ENCODE assay signal across 29 mouse cellular contexts in the genomic region with DNA sequence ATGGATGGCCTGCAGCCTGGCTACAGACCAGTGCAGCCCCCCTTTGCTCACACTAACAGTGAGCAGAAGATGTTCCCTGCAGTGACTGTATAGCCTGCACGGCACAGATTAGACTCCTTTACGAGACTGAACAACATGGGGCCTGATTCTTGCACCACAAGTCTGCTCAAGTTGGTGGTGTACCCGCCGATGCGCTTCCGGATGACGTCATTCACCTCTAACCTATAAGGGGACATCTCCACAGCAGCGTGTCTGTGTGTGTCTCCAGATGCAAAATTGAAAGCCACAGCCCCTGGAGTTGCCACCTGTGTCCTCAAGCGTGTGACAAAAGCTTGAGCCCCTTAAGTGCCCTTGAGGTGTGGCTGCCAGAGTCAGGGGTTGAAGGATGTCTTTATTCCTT. TPM values are rescaled to one million over a fixed set of nuclear protein-coding genes. Genes with fewer than 3 reads are reported as not detected.
A peak's percentile ranks its signal among the peaks of the same experiment; 100 is the strongest.
DNase-seq lines count a peak whose midpoint lies in the region; ATAC-seq and TF ChIP-seq lines count a peak whose summit lies in the region.
"Had no signal": no experiment of that assay in that cellular context is flagged by ENCODE, and none has a peak within 500 bp of the region (broad histone marks: within the 10 kb centered on the region; RNA-seq: fewer than 3 reads in every experiment).

No protein-coding gene starts in this region.

- peaks cover 38% of the 10 kb centered on the region for H3K36me3 ChIP-seq in forebrain, embryonic 13.5 days (ENCODE audit: poor library complexity, severe bottlenecking)
- no peaks in the 10 kb centered on the region; the same call in 1 of the 2 replicates for H3K36me3 ChIP-seq in forebrain, embryonic 11.5 days (ENCODE audit: control insufficient read depth, insufficient read depth, low read length)
- peaks cover 37% of the 10 kb centered on the region for H3K36me3 ChIP-seq in limb, embryonic 12.5 days
- H3K36me3 ChIP-seq in limb, embryonic 10.5 days: peaks cover 33% of the 10 kb centered on the region
- no peaks in the 10 kb centered on the region for H3K36me3 ChIP-seq in CH12.LX (replicated peaks in 1 of 2; ENCODE audit: control insufficient read depth in 1 of 2, insufficient read depth in 1 of 2, low read length in 1 of 2)
- H3K36me3 ChIP-seq in embryonic facial prominence, embryonic 10.5 days (replicated peaks): peaks cover 37% of the 10 kb centered on the region
- H3K36me3 ChIP-seq in kidney, adult 2 months (ENCODE audit: control insufficient read depth, insufficient read depth, low read length): no peaks in the 10 kb centered on the region
- H3K36me3 ChIP-seq: heart, embryonic 15.5 days; hindbrain, embryonic 13.5 days had no signal

- WGBS in forebrain, embryonic 13.5 days: 78% methylated on average over 9 of the region's 9 CpGs
- WGBS in forebrain, embryonic 11.5 days: 82% methylated on average over 9 of the region's 9 CpGs
- WGBS in limb, embryonic 12.5 days: 93% methylated on average over 9 of the region's 9 CpGs
- 94% methylated on average over 9 of the region's 9 CpGs for WGBS in limb, embryonic 10.5 days
- WGBS in embryonic facial prominence, embryonic 10.5 days: 90% methylated on average over 9 of the region's 9 CpGs
- WGBS in kidney, adult 2 months: 93% methylated on average over 9 of the region's 9 CpGs

- no peaks in the 10 kb centered on the region for H3K79me2 ChIP-seq in CH12.LX (replicated peaks; ENCODE audit: control insufficient read depth, extremely low read depth, insufficient read depth, poor library complexity, severe bottlenecking)

- no peak for ATAC-seq in forebrain, embryonic 13.5 days
- no peak for ATAC-seq in forebrain, embryonic 11.5 days (replicated peaks; ENCODE audit: low FRiP score)
- ATAC-seq in limb, embryonic 12.5 days (ENCODE audit: insufficient number of reproducible peaks, insufficient read depth, low FRiP score, low TSS enrichment, low read depth): no peak
- ATAC-seq: activated CD4-positive, CD25-positive, alpha-beta regulatory T cell, adult 4 months; forebrain, postnatal 0 days; hindbrain, embryonic 16.5 days; intestine, embryonic 15.5 days had no signal

- TF ChIP-seq RAD21 in CH12.LX (IDR thresholded peaks at IDR 0.05; ENCODE audit: low read depth, low read length): no peak

- H3K4me3 ChIP-seq in forebrain, embryonic 13.5 days: no peak overlapping the region
- H3K4me3 ChIP-seq in forebrain, embryonic 11.5 days (ENCODE audit: low read depth, low read length): no peak overlapping the region
- H3K4me3 ChIP-seq in limb, embryonic 12.5 days (replicated peaks): no peak overlapping the region
- H3K4me3 ChIP-seq in limb, embryonic 10.5 days: no peak overlapping the region
- no peak overlapping the region for H3K4me3 ChIP-seq in CH12.LX (replicated peaks in 1 of 3; ENCODE audit: low read depth in 2 of 3, low read length in 2 of 3, poor library complexity in 1 of 3)
- no peak overlapping the region for H3K4me3 ChIP-seq in embryonic facial prominence, embryonic 10.5 days
- no peak overlapping the region for H3K4me3 ChIP-seq in kidney, adult 2 months (ENCODE audit: insufficient read depth, low read depth, low read length)
- H3K4me3 ChIP-seq: heart, embryonic 15.5 days; hindbrain, embryonic 10.5 days; hindbrain, embryonic 13.5 days; intestine, embryonic 15.5 days had no signal

- H3K9me3 ChIP-seq in forebrain, embryonic 13.5 days (replicated peaks): no peaks in the 10 kb centered on the region
- no peaks in the 10 kb centered on the region for H3K9me3 ChIP-seq in forebrain, embryonic 11.5 days (ENCODE audit: control insufficient read depth, low read length)
- no peaks in the 10 kb centered on the region for H3K9me3 ChIP-seq in limb, embryonic 12.5 days
- H3K9me3 ChIP-seq in limb, embryonic 10.5 days (replicated peaks): no peaks in the 10 kb centered on the region
- H3K9me3 ChIP-seq in CH12.LX (replicated peaks; ENCODE audit: low read length): no peaks in the 10 kb centered on the region
- no peaks in the 10 kb centered on the region for H3K9me3 ChIP-seq in embryonic facial prominence, embryonic 10.5 days
- H3K9me3 ChIP-seq: forebrain, embryonic 10.5 days; heart, embryonic 15.5 days; hindbrain, embryonic 10.5 days; hindbrain, embryonic 13.5 days; intestine, embryonic 15.5 days had no signal

- no peak for DNase-seq in forebrain, embryonic 11.5 days (ENCODE audit: low spot score)
- no peak for DNase-seq in limb, embryonic 10.5 days (ENCODE audit: low spot score)
- DNase-seq in CH12.LX (ENCODE audit: extremely low read depth): peak; percentile 27
- peak; percentile 7 for DNase-seq in embryonic facial prominence, embryonic 10.5 days (ENCODE audit: low spot score)
- no peak for DNase-seq in kidney, adult 2 months
- no peak for DNase-seq in lung, postnatal 25 days (ENCODE audit: low spot score)
- DNase-seq: adrenal gland, adult 8-10 months; adrenal gland, postnatal 25 days; cerebellum, adult 11-12 months; cerebellum, adult 8-10 months; cerebellum, postnatal 10 days; cerebellum, postnatal 36 days; embryo, embryonic 11 days; forebrain, postnatal 0 days; gastrocnemius, postnatal 10 days; gastrocnemius, postnatal 36 days; heart, postnatal 10 days; heart, postnatal 36 days had no signal

- in situ Hi-C loops in CH12.LX (cut with MboI; ENCODE audit: low pct_ligation_motif_present, low pct_unique_long_range_greater_than_20kb, low sequenced_read_pairs): no loop called here

- peak overlapping the region; percentile 77 for H3K4me2 ChIP-seq in forebrain, embryonic 13.5 days
- H3K4me2 ChIP-seq in forebrain, embryonic 11.5 days (ENCODE audit: low read depth, low read length, severe bottlenecking): no peak overlapping the region
- 0 out of 2 replicates have a peak overlapping the region, but pooled peaks have one; percentile 72 for H3K4me2 ChIP-seq in limb, embryonic 12.5 days
- H3K4me2 ChIP-seq in CH12.LX (ENCODE audit: insufficient read depth, low read depth, poor library complexity, severe bottlenecking): no peak overlapping the region
- H3K4me2 ChIP-seq: heart, embryonic 11.5 days; heart, embryonic 15.5 days; hindbrain, embryonic 13.5 days; intestine, embryonic 15.5 days had no signal

- TF ChIP-seq POLR2A in CH12.LX (IDR thresholded peaks at IDR 0.05; ENCODE audit: low read depth, low read length): no peak
- no peak for TF ChIP-seq POLR2A in kidney, adult 2 months (IDR thresholded peaks at IDR 0.05; ENCODE audit: low read depth, low read length)

- H3K27ac ChIP-seq in forebrain, embryonic 13.5 days: no peak overlapping the region
- H3K27ac ChIP-seq in forebrain, embryonic 11.5 days (ENCODE audit: low read depth, low read length): no peak overlapping the region
- no peak overlapping the region for H3K27ac ChIP-seq in limb, embryonic 12.5 days
- H3K27ac ChIP-seq in limb, embryonic 10.5 days: no peak overlapping the region
- no peak overlapping the region for H3K27ac ChIP-seq in CH12.LX (ENCODE audit: insufficient read depth, low read depth)
- no peak overlapping the region for H3K27ac ChIP-seq in embryonic facial prominence, embryonic 10.5 days (replicated peaks)
- H3K27ac ChIP-seq in kidney, adult 2 months (ENCODE audit: insufficient read depth, low read depth, low read length): no peak overlapping the region
- H3K27ac ChIP-seq: forebrain, embryonic 10.5 days; heart, embryonic 15.5 days; hindbrain, embryonic 10.5 days; hindbrain, embryonic 13.5 days; intestine, embryonic 15.5 days had no signal

- peaks cover 41% of the 10 kb centered on the region for H3K4me1 ChIP-seq in forebrain, embryonic 13.5 days
- no peaks in the 10 kb centered on the region for H3K4me1 ChIP-seq in forebrain, embryonic 11.5 days (replicated peaks; ENCODE audit: control insufficient read depth, insufficient read depth, low read length)
- peaks cover 31% of the 10 kb centered on the region for H3K4me1 ChIP-seq in limb, embryonic 12.5 days (replicated peaks)
- H3K4me1 ChIP-seq in limb, embryonic 10.5 days: peaks cover 31% of the 10 kb centered on the region
- peaks cover 6 to 7% of the 10 kb centered on the region in 2 experiments for H3K4me1 ChIP-seq in CH12.LX (ENCODE audit: control insufficient read depth in 1 of 2, insufficient read depth in 2 of 2)
- peaks cover 39% of the 10 kb centered on the region for H3K4me1 ChIP-seq in embryonic facial prominence, embryonic 10.5 days
- H3K4me1 ChIP-seq in kidney, adult 2 months (ENCODE audit: control insufficient read depth, insufficient read depth, low read length): no peaks in the 10 kb centered on the region

- no peak overlapping the region for H3K9ac ChIP-seq in forebrain, embryonic 13.5 days
- no peak overlapping the region for H3K9ac ChIP-seq in forebrain, embryonic 11.5 days (ENCODE audit: low read length)
- no peak overlapping the region for H3K9ac ChIP-seq in limb, embryonic 12.5 days (replicated peaks)
- no peak overlapping the region for H3K9ac ChIP-seq in CH12.LX (ENCODE audit: insufficient read depth, low read depth)
- H3K9ac ChIP-seq: forebrain, postnatal 0 days; heart, embryonic 15.5 days; hindbrain, embryonic 13.5 days; intestine, embryonic 15.5 days had no signal

- no peaks in the 10 kb centered on the region for H3K27me3 ChIP-seq in forebrain, embryonic 13.5 days
- no peaks in the 10 kb centered on the region; the same call in 1 of the 2 replicates for H3K27me3 ChIP-seq in forebrain, embryonic 11.5 days (ENCODE audit: control insufficient read depth, insufficient read depth, low read length)
- no peaks in the 10 kb centered on the region for H3K27me3 ChIP-seq in limb, embryonic 12.5 days
- H3K27me3 ChIP-seq in limb, embryonic 10.5 days (ENCODE audit: low read depth, poor library complexity, severe bottlenecking): 0 out of 2 replicates have a peak, but pooled peaks cover 5% of the 10 kb centered on the region
- H3K27me3 ChIP-seq in CH12.LX (replicated peaks): peaks cover 1% of the 10 kb centered on the region
- H3K27me3 ChIP-seq in embryonic facial prominence, embryonic 10.5 days (replicated peaks; ENCODE audit: low read depth, poor library complexity, severe bottlenecking): peaks cover 42% of the 10 kb centered on the region
- no peaks in the 10 kb centered on the region; the same call in 1 of the 2 replicates for H3K27me3 ChIP-seq in kidney, adult 2 months (replicated peaks; ENCODE audit: control insufficient read depth, insufficient read depth, low read length)
- H3K27me3 ChIP-seq: intestine, embryonic 15.5 days had no signal

- no peak for TF ChIP-seq CTCF in CH12.LX (conservative IDR thresholded peaks at IDR 0.05 in 1 of 2, IDR thresholded peaks at IDR 0.05 in 1 of 2; ENCODE audit: low read depth in 2 of 2, low read length in 2 of 2)
- no peak for TF ChIP-seq CTCF in kidney, adult 2 months (conservative IDR thresholded peaks at IDR 0.05; ENCODE audit: insufficient read depth, insufficient read length, low read depth, low read length)

- no peak for TF ChIP-seq EP300 in CH12.LX (IDR thresholded peaks at IDR 0.05; ENCODE audit: low read length)

- dilution Hi-C loops in CH12.LX (cut with MboI; ENCODE audit: extremely low pct_ligation_motif_present, extremely low pct_unique_long_range_greater_than_20kb, low sequenced_read_pairs): no loop called here

RNA-seq across cellular contexts. Expression of a gene that starts 5.0 kb away (rescaled TPM):
- polyA plus RNA-seq in forebrain, embryonic 13.5 days (2015; fragmentation: Nextera tagmentation; extraction: Ambion mirVana): 26.6 and 31.1 TPM in 2 replicates
- polyA plus RNA-seq in forebrain, embryonic 11.5 days (2014; fragmentation: Nextera tagmentation; extraction: Ambion mirVana): 54.3 and 55.5 TPM in 2 replicates
- polyA plus RNA-seq in limb, embryonic 12.5 days (2016; fragmentation: Nextera tagmentation; extraction: Ambion mirVana): 89.9 and 96.0 TPM in 2 replicates
- 13.0 and 22.5 TPM in 2 replicates for polyA plus RNA-seq in limb, embryonic 10.5 days (2016; fragmentation: Nextera tagmentation; extraction: Ambion mirVana)
- total RNA-seq in CH12.LX (2012; rRNA removed) (0.08 TPM in 1 of 2 replicates, not detected in the other), CH12.LX (2014; rRNA removed) (0.16 and 0.36 TPM in 2 replicates)
- polyA plus RNA-seq in CH12.LX (2012; ENCODE audit: insufficient read length, low read depth): 0.11 and 0.21 TPM in 2 replicates
- polyA plus RNA-seq in embryonic facial prominence, embryonic 10.5 days (2016; fragmentation: Nextera tagmentation; extraction: Ambion mirVana): 26.1 and 29.8 TPM in 2 replicates
- polyA plus RNA-seq in kidney, adult 2 months (2012; rRNA removed): 3.2 and 3.5 TPM in 2 replicates
- total RNA-seq: MEL had no signal

RNA-seq across cellular contexts. Expression of a gene that starts 32.3 kb away (rescaled TPM):
- 32.4 and 38.4 TPM in 2 replicates for polyA plus RNA-seq in forebrain, embryonic 13.5 days (2015; fragmentation: Nextera tagmentation; extraction: Ambion mirVana)
- 25.6 and 26.2 TPM in 2 replicates for polyA plus RNA-seq in forebrain, embryonic 11.5 days (2014; fragmentation: Nextera tagmentation; extraction: Ambion mirVana)
- 33.1 and 35.5 TPM in 2 replicates for polyA plus RNA-seq in limb, embryonic 12.5 days (2016; fragmentation: Nextera tagmentation; extraction: Ambion mirVana)
- 27.3 and 29.2 TPM in 2 replicates for polyA plus RNA-seq in limb, embryonic 10.5 days (2016; fragmentation: Nextera tagmentation; extraction: Ambion mirVana)
- total RNA-seq in CH12.LX (2012; rRNA removed): 9.2 and 11.0 TPM in 2 replicates
- total RNA-seq in CH12.LX (2014; rRNA removed): 5.3 and 11.1 TPM in 2 replicates
- 21.7 and 24.7 TPM in 2 replicates for polyA plus RNA-seq in CH12.LX (2012; ENCODE audit: insufficient read length, low read depth)
- polyA plus RNA-seq in embryonic facial prominence, embryonic 10.5 days (2016; fragmentation: Nextera tagmentation; extraction: Ambion mirVana): 24.7 and 28.9 TPM in 2 replicates
- polyA plus RNA-seq in kidney, adult 2 months (2012; rRNA removed): 6.1 and 10.8 TPM in 2 replicates

Comparison
In these comparisons a context has a peak if more than half of its experiments do, and no peak if none do; other contexts are left out.
1. H3K4me2 ChIP-seq: peak in forebrain, embryonic 13.5 days (single experiment) and limb, embryonic 12.5 days (single experiment); none in forebrain, embryonic 11.5 days (single experiment) and CH12.LX (single experiment).
2. DNase-seq: peak in CH12.LX (single experiment) and embryonic facial prominence, embryonic 10.5 days (single experiment); none in forebrain, embryonic 11.5 days (single experiment), limb, embryonic 10.5 days (single experiment), kidney, adult 2 months (single experiment) and lung, postnatal 25 days (single experiment).